Mouse (Mus musculus): ENCODE results near the gene Hoxa7.

DNA sequence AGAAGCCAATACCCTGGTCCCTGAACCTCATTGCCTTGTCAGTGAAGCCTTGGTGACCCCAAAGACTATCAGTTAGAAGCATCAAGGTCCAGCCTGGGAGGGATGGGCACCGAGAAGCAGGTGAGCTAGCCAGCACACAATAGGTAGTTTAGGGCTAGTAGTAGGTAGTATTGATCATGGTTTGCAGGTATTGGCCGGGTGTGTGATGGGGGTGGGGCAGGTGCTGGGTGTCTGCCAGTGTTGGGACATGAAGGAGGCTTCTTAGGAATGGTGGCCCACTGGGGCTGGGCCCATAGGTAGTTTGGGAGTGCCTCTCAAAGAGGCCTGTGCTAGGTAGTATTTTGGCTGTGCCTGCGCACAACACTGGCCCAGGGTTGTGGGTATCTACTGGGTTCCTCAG lies 6.6 kb downstream of the Hoxa7 start:
- TF ChIP-seq TCF3 (IDR thresholded peaks at IDR 0.05; ENCODE audit: insufficient read length, low read depth) (no peak), POLR2A (IDR thresholded peaks at IDR 0.05; ENCODE audit: insufficient read length, low read depth) (no peak), E2F4 (IDR thresholded peaks at IDR 0.05; ENCODE audit: insufficient read depth) (no peak), CEBPB (IDR thresholded peaks at IDR 0.05; ENCODE audit: insufficient read depth, poor library complexity, severe bottlenecking) (no peak), MAX (IDR thresholded peaks at IDR 0.05; ENCODE audit: low read depth) (no peak)

Data from myocyte (in vitro differentiated cells).